Mouse (Mus musculus): Measurements from ENCODE around the gene Capn2. TPM values are rescaled to one million over a fixed set of nuclear protein-coding genes. Genes with fewer than 3 reads are reported as not detected.

Gene Capn2
- polyA plus RNA-seq, 1 experiment from 2014 or later = 95.1 TPM

Other genes starting within 250 kb of the Capn2 start
- 120 and 131 TPM in 2 replicates for gene Degs1, start 234.8 kb downstream of the Capn2 start, polyA plus RNA-seq (2015; fragmentation: Nextera tagmentation; extraction: Ambion mirVana)
- 13.3 and 13.4 TPM in 2 replicates for gene Fbxo28, start 176.0 kb downstream of the Capn2 start, polyA plus RNA-seq (2015; fragmentation: Nextera tagmentation; extraction: Ambion mirVana)
- gene Trp53bp2, start 108.4 kb downstream of the Capn2 start, polyA plus RNA-seq (2015; fragmentation: Nextera tagmentation; extraction: Ambion mirVana) = 20.3 and 22.6 TPM in 2 replicates
- gene Capn8, start 47.4 kb upstream of the Capn2 start, polyA plus RNA-seq (2015; fragmentation: Nextera tagmentation; extraction: Ambion mirVana) = 2.5 and 3.3 TPM in 2 replicates
- not detected in 2 replicates for gene Ccdc185, start 231.6 kb upstream of the Capn2 start, polyA plus RNA-seq (2015; fragmentation: Nextera tagmentation; extraction: Ambion mirVana)
- 15.1 and 15.5 TPM in 2 replicates for gene Susd4, start 246.3 kb upstream of the Capn2 start, polyA plus RNA-seq (2015; fragmentation: Nextera tagmentation; extraction: Ambion mirVana)